Mouse (Mus musculus) erythroblast, embryonic 14.5 days (primary cell): Measurements from ENCODE around the gene Anln.

ENCODE experiments used
- GATA1 ChIP-seq: IDR thresholded peaks from 2 replicates; pipeline ENCODE4 v1.6.1; 2012; ENCODE audit warnings: low read length, inconsistent platforms, mixed read lengths
- TAL1 ChIP-seq: IDR thresholded peaks from 3 replicates; pipeline ENCODE4 v1.6.1; 2012; ENCODE audit warnings: low read length, inconsistent platforms, mixed read lengths

- TF ChIP-seq TAL1 (no peak), GATA1 (no peak)
These were observed 28.6 kb upstream of the Anln start for GRCm38 (mm10) chr9:22417547-22417946.
